Comparison of ENCODE assay signal across 8 mouse cellular contexts in the genomic region with DNA sequence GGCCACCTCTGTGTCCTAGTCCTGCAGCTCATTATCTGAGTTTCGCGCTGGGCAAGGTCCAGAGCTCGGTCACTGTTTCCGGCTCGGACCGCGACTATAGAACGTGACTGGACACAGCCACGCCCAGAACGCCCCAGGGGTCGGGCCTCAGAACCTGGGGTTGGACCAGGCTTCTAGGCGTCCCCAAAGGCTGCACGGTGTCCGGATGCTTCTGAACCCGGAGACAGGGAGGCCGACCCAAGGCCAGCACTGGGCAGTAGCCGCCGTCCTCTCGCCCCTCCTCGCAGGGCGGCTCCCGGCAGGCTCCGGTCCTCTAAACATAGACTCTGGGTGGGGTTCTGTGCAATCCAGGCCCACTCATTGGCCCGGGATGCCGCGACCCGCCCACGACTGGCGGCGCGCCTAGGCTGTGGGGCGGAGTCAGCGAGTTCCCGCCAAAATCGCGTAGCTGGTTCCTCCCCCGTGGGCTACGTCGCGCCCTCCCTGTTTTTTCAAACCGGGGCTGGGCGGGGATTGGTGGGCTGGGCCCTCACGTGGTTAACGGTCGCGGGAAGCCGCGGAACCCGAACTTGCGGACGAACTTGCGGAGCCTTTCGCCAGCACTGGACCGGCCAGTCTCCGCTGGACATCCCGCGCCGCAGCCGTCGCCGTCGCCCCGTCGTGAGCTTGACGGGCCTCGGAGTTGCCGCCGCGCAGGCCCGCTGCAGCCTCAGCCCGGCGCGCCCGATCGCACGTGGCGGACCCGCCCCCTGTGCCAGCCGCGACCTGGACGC. TPM values are rescaled to one million over a fixed set of nuclear protein-coding genes. Genes with fewer than 3 reads are reported as not detected.
A peak's percentile ranks its signal among the peaks of the same experiment; 100 is the strongest.
DNase-seq lines count a peak whose midpoint lies in the region; ATAC-seq and TF ChIP-seq lines count a peak whose summit lies in the region.

A gene (plus strand): TSS at position 531 of the 773 bp plus-strand sequence.

- H3K4me1 ChIP-seq in embryonic facial prominence, embryonic 13.5 days: peaks cover 18% of the 10 kb centered on the region
- peaks cover 7% of the 10 kb centered on the region for H3K4me1 ChIP-seq in limb, embryonic 14.5 days (ENCODE audit: control insufficient read depth, insufficient read depth, low read length)
- no peaks in the 10 kb centered on the region for H3K4me1 ChIP-seq in midbrain, postnatal 0 days (ENCODE audit: insufficient read depth, low read length)

- H3K27me3 ChIP-seq in embryonic facial prominence, embryonic 13.5 days: no peaks in the 10 kb centered on the region
- H3K27me3 ChIP-seq in limb, embryonic 14.5 days (ENCODE audit: control insufficient read depth, insufficient read depth, low read length): no peaks in the 10 kb centered on the region
- no peaks in the 10 kb centered on the region for H3K27me3 ChIP-seq in midbrain, postnatal 0 days (ENCODE audit: insufficient read depth, low read length)

- H3K4me3 ChIP-seq in embryonic facial prominence, embryonic 13.5 days: peak within 1 kb of the TSS; percentile 95
- peak within 1 kb of the TSS; percentile 94 for H3K4me3 ChIP-seq in limb, embryonic 14.5 days (replicated peaks; ENCODE audit: low read length)
- H3K4me3 ChIP-seq in midbrain, postnatal 0 days (ENCODE audit: low read depth, low read length): peak within 1 kb of the TSS; percentile 84

- TF ChIP-seq POLR2A in limb, embryonic 14.5 days (IDR thresholded peaks at IDR 0.05; ENCODE audit: borderline replicate concordance, extremely low read depth, insufficient read depth, insufficient read length): 0 out of 2 replicates have a peak, but pooled peaks have one; percentile 56

- WGBS in embryonic facial prominence, embryonic 13.5 days: under 1% methylated on average over 81 of the region's 81 CpGs
- WGBS in limb, embryonic 14.5 days: 0% methylated on average over 65 of the region's 81 CpGs
- WGBS in midbrain, postnatal 0 days: under 1% methylated on average over 70 of the region's 81 CpGs

- peak; percentile 100 for DNase-seq in 3134 (ENCODE audit: extremely low read depth, insufficient read length, low spot score)
- DNase-seq in adrenal gland, postnatal 36 days: peak; percentile 99
- DNase-seq in heart, adult 8-10 months (ENCODE audit: low spot score): peak; percentile 99
- peak; percentile 100 for DNase-seq in kidney, adult 9 months
- peak; percentile 98 for DNase-seq in limb, embryonic 14.5 days (ENCODE audit: low spot score)
- DNase-seq in midbrain, postnatal 0 days (ENCODE audit: low spot score): peak; percentile 97
- DNase-seq in spleen, postnatal 14 days (ENCODE audit: low spot score in 2 of 2): peak; percentile 96 to 98

- no peaks in the 10 kb centered on the region for H3K9me3 ChIP-seq in embryonic facial prominence, embryonic 13.5 days
- no peaks in the 10 kb centered on the region for H3K9me3 ChIP-seq in limb, embryonic 14.5 days (ENCODE audit: control insufficient read depth, low read length)
- H3K9me3 ChIP-seq in midbrain, postnatal 0 days (ENCODE audit: low read length): no peaks in the 10 kb centered on the region

- H3K4me2 ChIP-seq in embryonic facial prominence, embryonic 13.5 days: peak within 1 kb of the TSS; percentile 80
- H3K4me2 ChIP-seq in limb, embryonic 14.5 days (replicated peaks; ENCODE audit: low read depth, low read length, severe bottlenecking): peak within 1 kb of the TSS; percentile 85
- peak within 1 kb of the TSS; percentile 88 for H3K4me2 ChIP-seq in midbrain, postnatal 0 days (ENCODE audit: low read depth, low read length, poor library complexity, severe bottlenecking)

- peak within 1 kb of the TSS; percentile 96 for H3K27ac ChIP-seq in embryonic facial prominence, embryonic 13.5 days
- peak within 1 kb of the TSS; percentile 89 for H3K27ac ChIP-seq in limb, embryonic 14.5 days (replicated peaks; ENCODE audit: low read depth, low read length)
- H3K27ac ChIP-seq in midbrain, postnatal 0 days (ENCODE audit: low read depth, low read length): peak within 1 kb of the TSS; percentile 60

- TF ChIP-seq CTCF in midbrain, postnatal 0 days (IDR thresholded peaks at IDR 0.05): no peak

- H3K9ac ChIP-seq in embryonic facial prominence, embryonic 13.5 days: peak within 1 kb of the TSS; percentile 93
- H3K9ac ChIP-seq in limb, embryonic 14.5 days (ENCODE audit: low read depth, low read length, severe bottlenecking): peak within 1 kb of the TSS; percentile 83
- H3K9ac ChIP-seq in midbrain, postnatal 0 days (replicated peaks; ENCODE audit: low read length, poor library complexity, severe bottlenecking): peak within 1 kb of the TSS; percentile 67

- H3K36me3 ChIP-seq in embryonic facial prominence, embryonic 13.5 days: no peaks in the 10 kb centered on the region; the same call in 1 of the 2 replicates
- peaks cover 6% of the 10 kb centered on the region for H3K36me3 ChIP-seq in limb, embryonic 14.5 days (ENCODE audit: control insufficient read depth, insufficient read depth, low read length)
- H3K36me3 ChIP-seq in midbrain, postnatal 0 days (ENCODE audit: insufficient read depth, low read length): no peaks in the 10 kb centered on the region

- peak; percentile 99 for ATAC-seq in embryonic facial prominence, embryonic 13.5 days (ENCODE audit: insufficient number of reproducible peaks, insufficient read depth, low FRiP score, low TSS enrichment, low read depth)
- peak; percentile 96 for ATAC-seq in limb, embryonic 14.5 days (ENCODE audit: low FRiP score, low read depth)
- ATAC-seq in midbrain, postnatal 0 days (ENCODE audit: low FRiP score): peak; percentile 96

RNA-seq across cellular contexts. Expression of the gene that starts here (rescaled TPM):
- total RNA-seq in adrenal gland, postnatal 36 days (2021): 10 to 100 TPM; 10.3 to 12.2 TPM
- polyA plus RNA-seq in embryonic facial prominence, embryonic 13.5 days (2015; fragmentation: Nextera tagmentation; extraction: Ambion mirVana): 24.5 and 27.2 TPM in 2 replicates
- total RNA-seq in heart, adult 8-10 months (2022): 10 to 100 TPM in 2 of 4 experiments, 1 to 10 TPM in 2; 9.4 to 15.2 (median 11.6) TPM
- 29.1 and 29.8 TPM in 2 replicates for polyA plus RNA-seq in limb, embryonic 14.5 days (2012; rRNA removed)
- 28.1 and 28.8 TPM in 2 replicates for polyA plus RNA-seq in limb, embryonic 14.5 days (2014; fragmentation: Nextera tagmentation; extraction: Ambion mirVana)
- 4.1 and 5.1 TPM in 2 replicates for total RNA-seq in midbrain, postnatal 0 days (2014; rRNA removed)
- polyA plus RNA-seq in midbrain, postnatal 0 days (2015; fragmentation: Nextera tagmentation; extraction: Ambion mirVana): 3.6 and 3.7 TPM in 2 replicates

Comparison
In these comparisons a context has a peak if more than half of its experiments do, and no peak if none do; other contexts are left out.
1. Peak in every context shown above with its lines: DNase-seq, ATAC-seq, H3K4me3 ChIP-seq and H3K27ac ChIP-seq.